Mouse (Mus musculus) heart, postnatal 0 days (tissue): Measurements from ENCODE around the gene Fam89b.

Source experiments
- CTCF ChIP-seq: IDR thresholded peaks from 2 replicates; pipeline ENCODE4 v1.5.1; 2016; ENCODE audit warnings: antibody characterized with exemption, control low read depth, low read depth
- EP300 ChIP-seq: IDR thresholded peaks from 2 replicates; pipeline ENCODE4 v1.6.1; 2016; ENCODE audit warnings: antibody characterized with exemption, low read depth

- TF ChIP-seq CTCF (no peak), EP300 (no peak)
These were observed 17.5 kb upstream of the Fam89b start for GRCm38 (mm10) chr19:5746907-5747363.
